Mouse (Mus musculus): ENCODE measurements around the gene Chka.

Chka gene

DNA sequence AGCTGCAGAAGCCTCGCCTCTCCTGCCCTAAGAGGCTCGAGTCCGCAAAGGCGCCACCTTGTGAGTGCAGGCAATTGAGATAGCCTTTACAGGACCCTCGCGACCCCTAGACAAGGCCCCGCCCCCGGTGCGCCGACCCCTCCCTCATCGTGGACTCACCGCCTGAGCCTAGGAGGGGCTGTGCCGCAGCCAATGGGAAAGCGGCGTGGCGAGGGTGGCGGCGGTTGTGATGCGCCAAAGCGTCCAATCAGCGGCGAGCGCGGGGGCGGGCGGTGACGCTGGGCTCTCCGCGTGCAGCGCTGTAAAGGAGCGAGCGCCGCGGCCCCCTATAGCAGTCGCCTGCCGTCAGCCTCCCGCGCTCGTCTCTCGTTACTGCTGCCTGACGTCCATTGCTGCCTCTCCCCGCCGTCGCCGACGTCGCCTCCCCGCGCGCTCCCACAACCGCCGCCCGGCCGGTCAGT is at the start of gene Chka:
Chka (plus strand) TSS at position 272 of the 461 bp plus-strand sequence.
- DNase-seq: peak; percentile 97

DNA sequence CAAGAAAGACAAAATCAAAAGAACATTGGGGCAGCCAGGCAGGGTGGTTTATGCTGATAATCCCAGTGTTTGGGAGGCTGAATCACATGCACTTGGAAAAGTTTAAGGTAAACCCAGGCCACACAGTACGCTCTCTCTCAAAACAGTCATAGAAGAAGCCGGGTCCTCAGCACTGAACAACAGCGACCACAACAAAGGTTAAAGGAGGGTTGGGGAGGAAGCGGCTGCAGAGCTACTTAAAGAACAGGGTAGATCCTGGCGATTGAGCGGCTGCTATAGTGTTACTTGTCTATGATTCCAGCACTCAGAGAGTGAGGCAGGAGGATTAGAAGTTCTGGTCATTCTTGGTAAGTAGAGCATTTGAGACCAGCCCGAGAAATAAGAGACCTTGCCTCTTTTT is 46.0 kb upstream of the Chka start:
- no peak for DNase-seq

DNA sequence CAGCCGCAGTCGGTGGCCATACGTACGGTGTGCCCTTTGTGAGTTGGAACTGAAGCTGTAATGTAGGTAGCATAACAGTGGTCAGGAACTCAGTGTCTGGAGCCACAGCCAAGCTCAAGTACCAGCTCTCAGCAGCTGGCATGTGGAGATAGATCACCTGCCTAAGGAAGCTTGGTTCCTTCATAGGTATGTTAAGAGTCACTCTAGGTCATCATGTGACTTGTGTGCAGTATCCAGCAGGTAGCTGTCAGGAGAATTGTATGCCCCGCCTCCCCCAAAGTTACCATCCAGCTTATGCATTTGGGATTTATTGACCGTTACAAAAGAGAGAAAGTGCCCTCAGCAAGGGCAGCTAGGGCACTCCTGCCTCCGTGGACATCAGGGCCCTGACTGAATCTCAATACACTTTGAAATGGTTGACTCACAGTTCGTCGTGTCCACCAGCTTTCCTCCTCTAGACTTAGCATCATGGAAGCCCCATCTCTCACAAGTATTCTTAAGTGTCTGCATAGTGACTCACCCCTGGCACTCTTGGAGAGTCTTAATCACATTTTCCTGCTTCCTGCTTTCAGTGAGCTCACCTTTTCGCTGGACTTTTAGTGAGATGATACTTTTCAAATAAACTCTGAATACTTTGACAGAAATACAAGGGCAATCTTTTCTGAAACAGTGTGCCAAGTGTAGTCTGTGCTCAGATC is 40.9 kb upstream of the Chka start:
- peak; percentile 73 to 77 for DNase-seq

DNA sequence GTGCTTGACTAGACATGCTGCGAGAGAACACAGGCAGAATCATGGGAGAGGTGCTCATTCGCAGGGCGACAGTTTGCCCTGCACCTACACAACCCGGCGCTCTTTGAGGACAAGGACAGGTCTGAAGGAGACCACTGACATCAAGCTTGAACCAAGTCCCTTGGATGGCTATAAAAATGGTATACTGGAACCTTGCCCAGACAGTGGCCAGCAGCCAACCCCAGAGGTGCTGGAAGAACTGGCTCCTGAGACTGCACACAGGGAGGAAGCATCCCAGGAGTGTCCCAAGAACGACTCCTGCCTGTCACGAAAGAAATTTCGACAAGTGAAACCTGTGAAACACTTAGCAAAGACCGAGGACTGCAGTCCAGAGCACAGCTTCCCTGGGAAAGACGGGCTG is 37.1 kb upstream of the Chka start:
- no peak for DNase-seq

DNA sequence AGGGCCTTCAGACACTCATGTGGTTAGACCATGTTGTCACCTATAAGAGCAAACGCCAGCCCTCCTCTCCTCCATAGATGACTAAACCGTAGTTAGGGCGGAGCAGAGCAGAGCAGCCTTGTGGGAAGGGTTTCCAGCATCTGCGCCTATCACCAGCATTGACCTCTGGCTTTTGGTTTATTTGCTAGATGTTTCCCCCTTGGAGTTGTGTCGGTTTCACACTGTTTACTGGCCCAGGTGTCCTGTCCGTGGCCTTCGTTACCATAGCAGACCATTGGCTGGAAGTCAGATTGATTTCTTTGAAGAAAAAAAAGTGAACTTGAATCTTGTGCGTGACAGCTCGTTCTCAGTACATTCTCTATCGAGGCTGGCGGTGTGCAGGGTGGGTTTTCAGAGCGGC is 35.7 kb upstream of the Chka start:
- DNase-seq: no peak

DNA sequence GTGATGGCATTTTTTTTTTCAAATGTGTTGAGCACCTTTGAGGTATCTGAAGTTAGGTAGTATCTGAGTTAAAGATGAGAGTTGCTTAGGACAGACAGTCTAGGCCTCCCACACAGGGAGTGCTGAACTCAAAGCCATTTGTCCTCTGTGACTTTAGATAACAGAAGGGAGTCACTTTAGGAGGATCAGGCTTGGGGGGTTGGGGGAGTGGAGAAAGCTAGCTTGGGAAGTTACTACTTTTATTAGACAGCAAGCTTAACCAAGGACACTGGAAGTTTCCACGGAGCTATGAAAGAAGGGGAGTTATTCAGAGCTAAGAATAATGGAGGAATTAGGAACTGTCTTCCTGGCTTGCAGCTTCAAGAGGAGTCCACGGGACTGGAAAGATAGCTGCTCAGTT is 32.5 kb upstream of the Chka start:
- DNase-seq: no peak

DNA sequence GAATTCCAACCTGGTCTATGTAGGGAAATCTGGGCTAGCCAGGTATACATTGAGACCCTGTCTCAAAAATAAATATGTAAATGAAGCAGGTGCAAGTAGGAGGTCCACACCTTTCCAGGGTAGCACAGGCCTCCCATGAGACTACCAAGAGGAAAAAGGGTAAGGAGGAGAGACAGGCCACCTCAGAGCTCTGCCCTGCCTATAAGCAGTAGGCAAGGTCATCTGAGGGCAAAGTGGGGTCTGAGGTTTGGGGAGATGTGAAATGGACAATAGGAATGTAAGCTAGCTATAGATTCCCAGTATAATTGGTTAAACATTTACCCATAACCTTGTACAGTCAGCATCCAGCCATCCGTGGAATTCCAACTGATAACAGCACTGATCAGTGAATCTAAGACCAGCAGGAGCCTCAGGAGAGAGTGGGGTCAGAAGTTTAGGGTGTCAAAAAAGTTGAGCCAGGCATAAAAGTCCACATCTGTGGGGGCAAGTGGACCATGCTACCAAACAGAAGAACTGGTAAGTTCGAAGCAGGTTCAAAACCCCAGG is 31.6 kb upstream of the Chka start:
- no peak for DNase-seq

DNA sequence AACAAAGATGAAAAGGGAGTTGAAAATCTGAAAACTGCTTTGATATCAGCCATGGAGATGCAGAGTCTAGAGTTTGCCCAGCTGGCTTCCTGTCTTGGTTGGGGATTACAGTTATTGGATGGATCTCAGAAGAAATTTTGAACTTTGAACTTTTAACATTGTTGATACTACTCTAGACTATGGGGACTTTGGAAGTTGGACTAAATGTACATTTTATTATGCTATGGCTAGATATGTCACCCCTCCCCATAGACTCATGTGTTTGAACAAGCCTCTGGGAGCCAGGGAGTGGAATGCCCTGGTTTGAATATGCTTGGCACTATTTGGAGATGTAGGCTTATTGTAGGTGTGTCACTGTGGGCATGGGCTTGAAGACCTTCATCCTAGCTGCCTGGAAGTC is 26.5 kb upstream of the Chka start:
- DNase-seq: no peak

DNA sequence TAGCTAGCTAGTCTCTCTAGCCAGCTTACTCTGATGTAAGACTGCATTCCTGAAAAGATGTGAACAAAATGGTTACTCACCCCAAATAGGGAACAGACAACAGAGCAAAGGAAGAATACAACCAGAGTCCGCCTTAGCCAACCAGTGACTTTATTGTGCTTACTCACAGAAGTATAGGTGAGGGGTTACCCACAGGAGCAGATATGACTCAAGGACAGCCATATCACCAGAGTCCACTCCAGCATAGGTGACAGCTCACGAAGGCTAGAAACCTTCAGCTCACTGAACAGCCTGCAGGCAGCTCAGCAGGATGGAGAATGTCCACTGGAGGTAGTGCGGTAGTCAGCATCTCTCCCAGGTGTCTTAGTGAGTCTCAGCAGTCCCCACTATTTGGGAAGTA is 21.7 kb upstream of the Chka start:
- no peak for DNase-seq

DNA sequence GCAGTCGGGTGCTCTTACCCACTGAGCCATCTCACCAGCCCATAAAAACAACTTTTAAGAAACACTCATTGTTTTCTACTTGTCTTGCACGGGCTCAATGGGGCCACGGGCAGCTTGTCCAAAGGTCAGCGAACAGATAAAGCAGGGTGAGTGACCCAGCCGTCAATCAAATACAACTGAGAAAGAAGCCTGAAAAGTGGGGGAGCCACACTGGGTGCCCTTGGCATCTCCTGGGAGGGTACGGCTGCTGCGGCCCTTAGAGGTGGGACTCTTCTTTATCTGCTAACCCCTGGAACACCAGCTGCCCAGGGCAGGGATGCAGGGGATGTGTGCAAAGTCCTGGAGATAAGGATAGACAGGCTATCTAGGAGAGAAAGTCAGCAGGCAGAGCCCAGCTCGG is 19.9 kb upstream of the Chka start:
- no peak for DNase-seq

DNA sequence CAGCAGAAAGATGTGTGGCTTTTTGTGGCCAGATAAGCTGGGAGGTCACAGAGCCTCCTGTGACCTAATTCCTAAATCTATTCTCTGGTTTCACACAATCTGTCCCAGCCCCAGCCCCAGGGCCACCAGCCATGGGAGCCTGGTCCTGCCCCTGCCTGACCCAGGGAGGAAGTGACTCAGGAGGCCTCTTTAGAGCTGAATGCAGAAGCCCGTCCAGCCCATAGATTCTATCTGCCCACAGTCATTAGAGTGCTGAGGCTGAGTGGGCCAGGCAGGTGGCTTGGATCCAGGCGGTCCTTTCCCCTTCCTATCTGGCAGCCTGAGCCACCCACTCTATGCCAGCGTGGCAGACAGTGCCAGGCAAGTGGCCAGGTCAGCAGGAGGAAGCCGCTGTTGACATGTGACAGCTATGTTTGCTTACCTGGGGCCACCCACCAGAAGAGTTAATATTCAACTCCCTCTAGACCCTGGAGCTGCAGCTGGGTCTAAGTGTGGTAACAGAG is 18.7 kb upstream of the Chka start:
- DNase-seq: peak; percentile 91 to 94

DNA sequence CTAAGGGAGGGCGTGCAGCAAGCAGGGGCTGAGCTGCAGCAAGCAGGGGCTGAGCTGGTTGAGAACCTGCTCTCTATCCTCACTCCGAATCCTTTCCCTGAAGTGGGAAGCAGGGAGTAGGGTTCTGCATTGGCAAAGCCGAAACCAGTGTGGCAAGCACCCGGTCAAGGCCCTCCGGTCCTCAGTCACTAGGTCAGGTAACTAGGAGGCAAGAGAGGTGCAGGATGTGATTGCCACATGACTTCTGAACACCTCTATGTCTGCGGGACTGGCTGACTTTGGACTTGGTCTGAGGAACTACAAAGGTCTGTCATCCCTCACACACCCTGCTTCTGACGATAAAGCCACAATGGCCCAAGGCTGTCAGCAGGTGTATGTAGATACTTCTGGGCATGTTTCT is 17.3 kb upstream of the Chka start:
- DNase-seq: peak in 1 of 2 experiments; percentile 36

DNA sequence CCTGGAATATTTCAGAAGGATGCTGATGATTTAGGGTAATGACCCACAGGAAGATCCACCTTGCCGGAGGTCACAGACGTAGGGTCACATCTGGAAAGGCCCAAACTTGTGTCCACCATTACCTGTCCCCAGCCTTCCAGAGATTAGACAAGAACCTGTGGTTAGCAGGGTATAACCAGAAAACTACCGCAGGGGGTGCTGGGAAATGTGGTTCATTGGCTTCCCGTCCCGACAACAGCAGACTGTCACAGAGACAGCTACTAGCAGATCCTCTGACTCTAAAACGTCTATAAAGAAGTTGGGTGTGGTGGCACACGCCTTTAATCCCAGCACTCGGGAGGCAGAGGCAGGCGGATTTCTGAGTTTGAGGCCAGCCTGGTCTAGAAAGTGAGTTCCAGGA is 14.8 kb upstream of the Chka start:
- no peak for DNase-seq

DNA sequence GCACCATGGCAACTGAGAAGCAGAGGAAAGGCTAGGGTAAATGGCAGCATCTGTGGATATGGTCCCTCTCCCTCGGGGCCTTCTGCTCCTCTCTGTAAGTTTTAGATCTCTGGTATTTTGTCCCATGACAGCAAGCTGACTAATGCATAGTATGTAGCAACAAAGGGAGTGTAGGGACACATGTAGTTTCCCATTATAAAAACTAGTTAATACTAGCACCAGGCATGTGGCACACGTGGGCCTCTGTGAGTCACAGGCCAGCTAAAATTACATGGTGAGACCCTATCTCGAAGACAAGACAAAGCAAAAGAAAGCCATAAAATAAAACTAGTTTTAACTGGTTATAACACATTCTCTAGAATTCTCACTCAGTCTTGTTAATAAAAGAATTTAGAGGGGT is 12.6 kb upstream of the Chka start:
- no peak for DNase-seq

DNA sequence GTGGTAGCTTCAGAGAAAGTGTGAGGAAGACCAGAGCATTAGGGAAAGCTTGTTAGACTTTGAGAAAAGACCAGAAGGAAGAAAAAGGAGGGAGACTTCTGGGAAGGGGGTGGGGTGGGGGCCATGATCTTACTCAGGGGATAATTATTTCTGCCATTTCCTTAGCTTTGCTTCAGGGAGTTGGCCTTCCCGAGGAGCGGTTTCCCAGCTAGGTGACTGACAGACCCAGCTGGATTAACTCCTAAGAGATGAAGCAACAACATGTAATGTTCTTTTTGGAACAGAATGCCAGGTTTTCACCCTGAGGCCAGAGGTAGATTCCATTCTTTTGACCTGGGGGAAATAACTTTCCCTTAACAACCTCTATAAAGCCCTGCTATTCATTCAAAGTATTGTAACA is 11.9 kb upstream of the Chka start:
- peak in 1 of 2 experiments; percentile 35 for DNase-seq

DNA sequence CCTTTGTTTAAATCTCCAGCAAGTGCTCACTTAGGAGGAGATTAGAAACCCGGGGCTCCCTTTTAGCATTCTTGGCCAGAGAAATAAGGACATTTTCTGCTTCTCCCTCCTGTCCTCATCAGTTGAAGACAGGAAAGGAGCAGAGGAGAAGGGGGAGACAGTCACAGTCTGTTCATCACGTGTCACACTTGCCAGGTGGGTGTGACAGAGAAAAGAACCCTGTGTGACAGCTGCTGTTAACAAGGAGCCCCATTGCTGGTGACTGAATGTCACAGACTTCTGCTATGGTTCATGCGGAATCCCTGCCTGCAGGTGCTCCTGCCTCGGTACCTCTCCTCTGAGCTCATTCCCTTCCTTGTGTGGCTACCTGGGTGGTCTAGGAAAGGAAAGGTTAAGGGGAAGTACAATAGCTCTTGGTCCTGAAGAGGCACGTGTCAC is 11.3 kb upstream of the Chka start:
- peak; percentile 53 to 75 for DNase-seq

DNA sequence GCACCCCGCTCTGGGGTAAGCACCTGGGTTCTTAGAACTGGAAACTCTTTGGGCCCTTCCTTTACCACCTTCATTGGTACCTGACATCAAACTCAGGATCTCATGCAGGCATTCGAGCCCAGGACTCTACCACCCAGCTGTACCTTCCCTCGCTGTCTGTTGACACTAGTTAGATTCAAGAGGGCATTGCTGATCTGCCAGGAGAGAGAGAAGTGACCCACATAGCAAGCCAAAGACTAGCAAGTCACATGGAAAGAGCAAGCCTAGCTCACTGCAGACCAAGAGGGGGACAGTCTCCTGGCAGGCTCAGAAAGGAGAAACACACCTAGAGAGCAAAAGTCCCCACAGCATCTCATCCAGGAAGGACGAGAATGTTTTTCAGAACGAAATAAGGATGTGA is 10.9 kb upstream of the Chka start:
- no peak for DNase-seq

DNA sequence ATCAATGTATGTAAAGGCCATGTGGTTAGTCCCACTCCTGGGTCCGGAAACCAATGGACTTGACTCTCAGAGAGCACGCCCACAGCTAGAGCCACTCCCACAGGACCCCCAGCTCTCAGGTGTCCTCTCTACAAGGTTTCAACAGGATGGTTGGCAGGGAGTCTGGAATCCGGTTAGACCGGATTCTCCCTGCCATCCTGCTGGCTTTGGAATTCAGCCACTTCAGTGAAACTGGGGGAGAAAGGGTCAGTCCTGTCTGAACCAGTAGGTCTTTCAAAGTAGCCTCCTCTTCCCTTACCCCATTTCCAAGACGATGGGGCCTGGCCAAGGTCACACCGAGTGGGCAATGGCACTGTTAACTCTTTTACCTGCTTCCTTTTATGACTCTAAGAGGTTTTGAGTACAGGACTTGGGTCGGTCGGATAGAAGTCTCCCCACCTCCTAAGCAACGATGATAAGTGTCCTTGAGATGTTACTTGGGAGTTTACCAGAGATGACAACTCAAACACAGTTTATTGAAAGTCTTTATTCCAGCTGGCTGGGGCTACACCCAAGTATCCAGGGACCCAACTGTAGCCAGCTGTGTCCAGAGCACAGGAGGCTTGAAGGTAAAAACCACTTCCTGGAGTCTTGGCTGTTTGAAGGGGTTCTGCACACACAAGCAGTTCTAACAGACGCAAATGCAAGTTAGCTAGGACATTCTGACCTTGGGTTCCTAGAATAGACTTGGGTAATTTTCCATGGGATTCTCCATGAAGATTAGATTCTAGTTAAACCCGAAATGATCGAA is 9.0 kb upstream of the Chka start:
- DNase-seq: peak; percentile 89 to 92

DNA sequence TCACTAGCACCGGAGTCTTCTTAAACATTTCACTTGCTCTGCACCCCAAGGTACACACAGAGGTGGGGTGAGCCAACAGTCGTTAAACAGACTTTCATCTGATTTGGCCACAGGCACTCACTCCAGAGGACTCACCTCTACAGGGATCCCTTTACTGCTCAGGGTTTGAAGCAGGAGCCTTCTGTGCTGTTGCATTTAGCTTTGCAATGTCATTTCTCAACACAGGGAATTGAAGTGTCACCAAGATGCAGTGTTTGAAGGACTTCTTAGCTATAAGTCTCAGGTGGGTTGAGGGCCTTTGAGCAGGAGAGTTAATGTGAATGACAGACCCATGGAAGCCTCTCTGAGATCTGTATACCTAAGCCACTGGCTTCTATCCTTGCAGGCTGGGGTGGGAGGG is 7.9 kb upstream of the Chka start:
- no peak for DNase-seq

DNA sequence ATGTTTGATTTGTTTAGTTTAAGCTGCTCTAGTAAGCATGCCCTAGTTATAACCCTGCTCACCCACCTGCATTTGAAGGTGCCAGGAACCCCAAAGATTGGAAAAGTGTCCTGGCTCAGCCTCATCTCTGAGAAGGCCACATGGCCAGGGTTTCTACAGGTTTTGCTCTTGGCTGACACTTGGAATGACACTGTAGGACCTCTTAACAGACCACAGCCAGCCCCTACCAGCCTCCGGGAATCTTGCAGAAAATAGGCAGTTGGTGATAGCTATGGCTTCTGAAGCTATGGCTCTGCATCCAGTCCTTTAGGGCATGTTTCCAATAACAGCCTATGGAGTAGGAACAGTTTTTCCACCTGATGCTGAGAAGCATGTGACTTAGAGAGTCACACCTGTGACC is 6.7 kb upstream of the Chka start:
- DNase-seq: no peak

DNA sequence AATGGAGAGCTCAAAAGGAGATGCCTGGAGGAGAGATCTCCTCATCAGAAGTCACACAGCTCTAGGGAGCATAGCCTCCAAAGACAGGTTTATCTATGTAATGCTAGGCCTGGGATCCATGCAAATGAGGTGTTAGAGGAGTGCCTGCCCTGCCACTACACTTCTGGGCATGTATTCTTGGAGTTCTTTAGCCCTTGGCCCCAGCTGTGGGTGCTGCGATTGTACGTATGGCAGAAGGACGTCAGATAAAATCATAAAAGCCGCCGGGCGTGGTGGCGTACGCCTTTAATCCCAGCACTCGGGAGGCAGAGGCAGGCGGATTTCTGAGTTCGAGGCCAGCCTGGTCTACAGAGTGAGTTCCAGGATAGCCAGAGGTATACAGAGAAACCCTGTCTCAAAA is 6.2 kb upstream of the Chka start:
- no peak for DNase-seq

DNA sequence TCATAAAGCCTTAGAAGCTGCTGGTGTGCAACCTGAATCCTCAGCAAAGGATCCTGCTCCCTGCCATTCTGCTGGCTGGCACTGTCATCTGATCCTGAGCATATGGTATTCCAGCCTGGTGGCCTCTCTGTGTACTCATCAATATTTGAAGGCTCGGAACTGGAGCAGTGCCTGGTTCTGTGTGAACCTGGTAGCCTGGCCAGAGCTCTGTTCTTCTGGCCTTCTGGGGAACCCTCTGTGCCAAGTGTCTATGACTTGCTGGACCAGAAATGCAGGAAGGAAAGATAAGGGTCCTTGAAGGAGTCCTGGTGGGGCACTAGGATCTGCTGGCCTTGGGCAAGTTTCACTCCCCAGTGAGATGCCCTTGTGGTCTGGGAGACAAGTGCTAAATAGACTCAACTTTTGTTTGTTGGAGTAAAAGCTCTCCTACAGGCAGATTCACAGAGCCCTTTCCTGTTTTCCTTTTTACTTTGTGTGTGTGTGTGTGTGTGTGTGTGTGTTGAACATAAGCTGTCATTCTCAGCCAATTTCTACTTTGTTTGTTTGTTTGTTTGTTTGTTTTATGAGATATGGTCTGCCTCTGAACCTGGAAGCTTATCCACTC is 5.7 kb upstream of the Chka start:
- peak; percentile 83 to 90 for DNase-seq

Data from lung, adult 18-20 months (tissue).